ENCODE assay signal across 8 mouse cellular contexts in genomic region chrX:85646204-85646777, GRCm38 (mm10).
DNase-seq lines count a peak whose midpoint lies in the region; ATAC-seq and TF ChIP-seq lines count a peak whose summit lies in the region.

No protein-coding gene starts in this region.

- TF ChIP-seq CTCF in kidney, adult 2 months (conservative IDR thresholded peaks at IDR 0.05; ENCODE audit: insufficient read depth, insufficient read length, low read depth, low read length): 0 out of 2 replicates have a peak, but pooled peaks have one; percentile 19

- no peak overlapping the region for H3K4me2 ChIP-seq in kidney, embryonic 14.5 days (replicated peaks; ENCODE audit: low read depth, low read length)
- no peak overlapping the region for H3K4me2 ChIP-seq in forebrain, embryonic 14.5 days (ENCODE audit: low read length)

- H3K36me3 ChIP-seq in kidney, adult 2 months (ENCODE audit: control insufficient read depth, insufficient read depth, low read length): no peaks in the 10 kb centered on the region
- H3K36me3 ChIP-seq in kidney, embryonic 14.5 days (ENCODE audit: control insufficient read depth, insufficient read depth, low read length): no peaks in the 10 kb centered on the region
- no peaks in the 10 kb centered on the region for H3K36me3 ChIP-seq in forebrain, embryonic 14.5 days (ENCODE audit: control insufficient read depth, insufficient read depth, low read length)

- WGBS in kidney, adult 2 months: 25% methylated on average over 8 of the region's 8 CpGs
- 43% methylated on average over 8 of the region's 8 CpGs for WGBS in kidney, embryonic 14.5 days
- 44% methylated on average over 8 of the region's 8 CpGs for WGBS in forebrain, embryonic 14.5 days

- no peak overlapping the region for H3K9ac ChIP-seq in kidney, embryonic 14.5 days (ENCODE audit: low read depth, low read length)
- no peak overlapping the region for H3K9ac ChIP-seq in forebrain, embryonic 14.5 days (ENCODE audit: low read length)

- peak; percentile 41 for DNase-seq in kidney, adult 2 months
- peak; percentile 2 for DNase-seq in T-cell, adult 2 months (ENCODE audit: low spot score)
- DNase-seq in forebrain, embryonic 14.5 days (ENCODE audit: low spot score): peak; percentile 74
- peak; percentile 5 for DNase-seq in lung, postnatal 14 days
- DNase-seq in spleen, adult 18-20 months: no peak
- no peak for DNase-seq in adrenal gland, postnatal 14 days

- no peaks in the 10 kb centered on the region for H3K27me3 ChIP-seq in kidney, adult 2 months (replicated peaks; ENCODE audit: control insufficient read depth, insufficient read depth, low read length)
- H3K27me3 ChIP-seq in kidney, embryonic 14.5 days (ENCODE audit: control insufficient read depth, insufficient read depth, low read length): no peaks in the 10 kb centered on the region
- H3K27me3 ChIP-seq in forebrain, embryonic 14.5 days (replicated peaks; ENCODE audit: control insufficient read depth, insufficient read depth, low read length): no peaks in the 10 kb centered on the region

- no peak overlapping the region for H3K27ac ChIP-seq in kidney, adult 2 months (ENCODE audit: insufficient read depth, low read depth, low read length)
- H3K27ac ChIP-seq in kidney, embryonic 14.5 days (ENCODE audit: low read depth, low read length): no peak overlapping the region
- no peak overlapping the region for H3K27ac ChIP-seq in forebrain, embryonic 14.5 days (ENCODE audit: low read depth, low read length)

- ATAC-seq in kidney, embryonic 14.5 days (ENCODE audit: low FRiP score, low TSS enrichment): no peak
- ATAC-seq in CD4-positive, CD25-positive, alpha-beta regulatory T cell, adult 4 months: peak; percentile 61
- ATAC-seq in forebrain, embryonic 14.5 days: peak; percentile 48

- H3K4me1 ChIP-seq in kidney, adult 2 months (ENCODE audit: control insufficient read depth, insufficient read depth, low read length): no peaks in the 10 kb centered on the region
- no peaks in the 10 kb centered on the region for H3K4me1 ChIP-seq in kidney, embryonic 14.5 days (ENCODE audit: control insufficient read depth, insufficient read depth, low read length)
- H3K4me1 ChIP-seq in forebrain, embryonic 14.5 days (ENCODE audit: control insufficient read depth, insufficient read depth, low read length): no peaks in the 10 kb centered on the region

- TF ChIP-seq POLR2A in kidney, adult 2 months (IDR thresholded peaks at IDR 0.05; ENCODE audit: low read depth, low read length): no peak

- H3K4me3 ChIP-seq in kidney, adult 2 months (ENCODE audit: insufficient read depth, low read depth, low read length): no peak overlapping the region
- H3K4me3 ChIP-seq in kidney, embryonic 14.5 days (ENCODE audit: low read length): no peak overlapping the region
- H3K4me3 ChIP-seq in forebrain, embryonic 14.5 days (ENCODE audit: low read depth, low read length): no peak overlapping the region

- no peaks in the 10 kb centered on the region for H3K9me3 ChIP-seq in kidney, embryonic 14.5 days (ENCODE audit: control insufficient read depth, low read length)
- H3K9me3 ChIP-seq in forebrain, embryonic 14.5 days (replicated peaks; ENCODE audit: control insufficient read depth, low read length): no peaks in the 10 kb centered on the region

Comparison
In these comparisons a context has a peak if more than half of its experiments do, and no peak if none do; other contexts are left out.
1. DNase-seq: peak in kidney, adult 2 months (single experiment), T-cell, adult 2 months (single experiment), forebrain, embryonic 14.5 days (single experiment) and lung, postnatal 14 days (single experiment); none in spleen, adult 18-20 months (0 of 2) and adrenal gland, postnatal 14 days (single experiment).